Mouse (Mus musculus) liver, embryonic 14.5 days (tissue): ENCODE data around the gene Cplx1.

ENCODE experiments used
- CTCF ChIP-seq: IDR thresholded peaks from 2 replicates; pipeline ENCODE4 v1.5.1; 2016; ENCODE audit warnings: antibody characterized with exemption, low read depth, control low read depth
- EP300 ChIP-seq: IDR thresholded peaks from 2 replicates; pipeline ENCODE4 v1.6.1; 2016; ENCODE audit warnings: antibody characterized with exemption, low read depth

- no peak for TF ChIP-seq CTCF
- TF ChIP-seq EP300: no peak
These were observed 34.1 kb downstream of the Cplx1 start for GRCm38 (mm10) chr5:108515581-108516361.
